Mouse (Mus musculus): Measurements from ENCODE around the gene Ubr3.

The Ubr3 gene

GRCm38 (mm10) chr2:69897039-69897617 lies at the start of gene Ubr3:
Gene Ubr3 (plus strand): TSS chr2:69897246.
- DNase-seq (ENCODE audit: low spot score in 2 of 2) = peak; percentile 97 to 98

GRCm38 (mm10) chr2:69849215-69849614 lies 47.8 kb upstream of the Ubr3 start:
- DNase-seq (ENCODE audit: low spot score in 2 of 2) = no peak

- DNase-seq (ENCODE audit: low spot score in 2 of 2) = peak in 1 of 2 experiments; percentile 19
Observed at GRCm38 (mm10) chr2:69851427-69852058, 45.5 kb upstream of the Ubr3 start.

DNA sequence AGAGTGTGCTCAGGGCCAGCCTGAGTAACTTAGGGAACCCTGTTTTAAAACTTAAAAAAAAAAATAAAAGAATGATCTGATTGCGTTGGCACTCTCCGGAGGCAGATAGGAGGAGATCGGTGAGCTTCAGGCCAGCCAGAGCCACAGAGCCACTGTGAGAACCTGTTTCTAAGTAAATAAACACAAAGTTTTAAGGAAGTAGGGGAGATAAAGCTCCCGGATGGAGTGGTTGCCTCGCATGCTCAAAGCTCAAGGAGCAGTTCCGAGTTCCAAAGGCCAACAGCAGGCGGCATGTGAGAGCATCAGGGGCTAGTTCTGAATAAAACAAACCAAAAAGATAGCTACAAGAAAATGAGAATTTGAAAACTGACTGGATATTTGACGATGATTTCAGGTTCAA lies 40.7 kb upstream of the Ubr3 start:
- no peak for DNase-seq (ENCODE audit: low spot score in 2 of 2)

GRCm38 (mm10) chr2:69857882-69858281 lies 39.2 kb upstream of the Ubr3 start:
- no peak for DNase-seq (ENCODE audit: low spot score in 2 of 2)

- peak; percentile 40 to 46 for DNase-seq (ENCODE audit: low spot score in 2 of 2)
Observed at GRCm38 (mm10) chr2:69860972-69861452, 36.0 kb upstream of the Ubr3 start.

GRCm38 (mm10) chr2:69861485-69862091 lies 35.5 kb upstream of the Ubr3 start, which contains the start of gene Ssb:
Gene Ssb (plus strand): TSS chr2:69861562.
- peak; percentile 93 for DNase-seq (ENCODE audit: low spot score in 2 of 2)

DNA sequence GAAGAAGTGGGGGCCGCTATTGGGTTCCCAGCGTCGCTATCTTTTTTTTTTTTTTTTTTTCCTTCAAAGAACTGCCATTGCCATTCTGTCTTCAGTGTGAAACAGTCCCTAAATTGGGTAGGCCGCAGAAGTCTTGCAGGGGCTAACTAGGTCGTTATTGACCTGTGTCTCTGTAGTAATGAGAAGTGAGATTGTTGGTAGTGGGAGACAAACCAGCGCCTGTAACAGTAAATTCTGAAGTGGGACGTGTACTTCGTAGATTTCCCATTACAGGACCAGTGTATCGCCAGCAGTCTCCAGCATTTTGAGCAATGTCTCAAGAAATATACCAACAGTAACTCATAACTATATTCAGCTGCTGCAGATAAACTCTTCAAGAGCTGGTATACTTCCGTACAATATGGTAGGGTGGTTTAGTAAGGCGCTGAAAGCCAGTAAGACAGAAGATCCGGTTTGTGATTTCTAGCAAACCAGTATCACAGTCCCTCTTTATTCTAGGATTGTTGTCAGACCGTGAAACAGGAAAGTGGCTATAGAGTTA lies 34.9 kb upstream of the Ubr3 start:
- no peak for DNase-seq (ENCODE audit: low spot score in 2 of 2)

- DNase-seq (ENCODE audit: low spot score in 2 of 2) = peak in 1 of 2 experiments; percentile 11
Observed at GRCm38 (mm10) chr2:69883990-69884391, 13.1 kb upstream of the Ubr3 start.

- no peak for DNase-seq (ENCODE audit: low spot score in 2 of 2)
Observed at GRCm38 (mm10) chr2:69884581-69884980, 12.5 kb upstream of the Ubr3 start.

DNA sequence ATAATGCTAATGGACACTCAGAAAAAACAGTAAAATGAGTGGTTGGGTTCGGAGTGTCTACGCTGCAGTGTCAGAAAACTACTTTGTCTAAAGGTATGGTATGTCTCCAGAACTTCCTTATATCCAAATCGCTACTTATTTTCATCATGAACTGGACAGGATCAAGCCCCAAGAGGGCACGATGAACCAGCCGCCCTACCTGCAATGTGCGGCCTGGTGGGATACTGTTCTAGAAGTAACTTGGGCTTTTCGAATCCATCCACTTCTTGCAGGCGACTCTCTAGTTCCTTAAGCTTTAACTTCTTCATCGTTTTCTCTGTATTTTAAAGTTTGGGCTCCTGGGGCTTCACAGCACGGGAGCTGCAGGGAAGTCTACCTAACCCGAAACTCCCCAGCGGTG lies 12.0 kb upstream of the Ubr3 start:
- DNase-seq (ENCODE audit: low spot score in 2 of 2) = no peak

DNA sequence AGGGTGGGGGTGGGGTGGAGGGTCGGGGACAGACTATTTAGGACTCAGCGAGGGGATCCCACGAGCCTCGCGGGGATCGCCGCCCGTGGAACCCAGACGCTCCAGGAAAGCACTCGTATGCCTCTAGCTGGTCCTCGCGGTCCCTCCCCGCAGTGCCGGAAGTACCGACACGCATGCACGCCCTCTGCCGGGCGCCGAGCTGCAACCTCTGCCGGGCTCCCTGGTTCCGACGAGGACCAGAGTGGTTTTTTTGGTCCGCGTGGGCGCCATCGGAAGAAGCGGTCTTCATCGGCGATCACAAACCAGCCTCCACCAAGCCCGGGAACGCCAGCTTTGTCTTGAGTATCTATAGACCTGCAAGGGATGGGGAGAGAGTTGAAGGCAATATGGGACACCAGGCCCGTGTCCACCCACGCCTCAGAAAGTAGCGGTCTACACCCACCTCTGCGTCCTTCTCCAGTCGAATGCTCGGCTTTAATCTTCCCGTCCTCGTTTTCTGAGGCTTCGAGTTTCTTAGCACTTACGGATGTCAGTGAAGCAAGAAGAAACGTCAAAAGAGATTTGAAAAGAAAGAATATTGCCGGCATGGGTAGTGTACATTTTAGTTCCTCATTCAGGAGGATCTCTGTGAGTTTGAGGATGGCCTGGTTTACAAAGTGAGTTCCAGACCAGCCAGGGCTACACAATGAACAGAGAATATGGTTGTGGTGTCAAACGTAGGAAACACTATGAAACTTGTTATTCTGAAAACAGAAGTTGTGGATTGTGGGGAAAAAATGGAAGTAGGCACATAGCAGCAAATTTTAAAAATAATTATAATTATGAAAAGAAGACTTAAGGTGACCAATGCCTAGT lies 11.4 kb upstream of the Ubr3 start, which contains the start of gene Mettl5:
Mettl5 (minus strand) TSS at position 165 of the 855 bp plus-strand sequence.
- DNase-seq (ENCODE audit: low spot score in 2 of 2) = peak; percentile 86 to 89

DNA sequence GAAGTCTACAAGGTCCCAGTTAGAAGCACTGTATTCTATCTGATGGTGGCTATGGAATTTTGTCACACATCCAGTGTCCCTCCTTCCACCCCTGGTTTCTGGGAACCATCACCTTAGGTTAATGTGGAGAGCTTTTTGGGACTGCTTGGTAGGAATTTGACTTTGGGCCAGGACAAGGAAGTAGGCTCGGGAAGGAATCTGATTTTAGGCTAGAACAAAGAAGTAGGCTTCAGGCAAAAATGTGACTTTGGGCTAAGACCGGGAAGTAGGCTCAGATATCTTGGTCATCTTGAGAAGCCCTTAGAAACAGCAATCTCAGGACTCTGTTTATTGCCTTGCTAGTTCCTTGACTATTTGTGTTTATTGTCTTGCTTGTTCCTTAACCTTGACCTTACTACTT lies 8.1 kb upstream of the Ubr3 start:
- no peak for DNase-seq (ENCODE audit: low spot score in 2 of 2)

- DNase-seq (ENCODE audit: low spot score in 2 of 2) = no peak
Observed at GRCm38 (mm10) chr2:69890843-69891242, 6.2 kb upstream of the Ubr3 start.

DNA sequence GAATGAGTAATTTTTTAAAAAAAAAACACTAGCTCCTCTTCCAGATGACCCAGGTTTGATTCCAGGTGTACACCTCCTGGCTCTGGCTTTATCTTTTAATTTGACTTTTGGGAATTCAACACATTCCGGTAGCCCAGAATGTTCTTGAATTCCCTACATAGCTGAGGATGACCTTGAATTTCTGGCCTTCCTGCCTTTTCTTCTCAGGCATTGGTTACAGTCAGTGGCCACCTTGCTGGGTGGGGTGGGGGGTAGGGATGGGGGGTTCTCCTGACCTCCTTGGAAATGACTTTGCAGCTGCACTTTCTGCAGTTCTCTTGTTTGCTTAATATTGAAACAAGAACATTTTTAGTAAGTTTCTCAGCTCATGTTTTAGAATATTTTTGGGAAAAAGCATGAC lies 3.9 kb upstream of the Ubr3 start:
- no peak for DNase-seq (ENCODE audit: low spot score in 2 of 2)

DNA sequence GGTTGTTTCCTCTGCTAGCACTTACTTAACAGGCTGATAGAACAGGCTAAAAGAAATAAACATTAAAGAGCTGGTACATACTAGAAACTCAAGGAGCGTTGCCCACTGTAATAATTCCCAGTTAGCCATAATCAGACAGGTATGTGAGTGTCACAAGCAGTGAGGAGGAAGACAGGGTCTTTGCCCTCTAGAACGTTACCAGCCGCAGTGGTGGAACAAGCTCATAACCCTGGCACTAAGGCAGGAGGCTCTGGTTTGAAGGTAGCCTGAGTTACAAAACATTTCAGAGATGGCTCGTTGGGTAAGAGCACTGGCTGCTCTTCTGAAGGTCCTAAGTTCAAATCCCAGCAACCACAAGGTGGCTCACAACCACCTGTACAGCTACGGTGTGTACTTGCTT lies 3.2 kb upstream of the Ubr3 start:
- DNase-seq (ENCODE audit: low spot score in 2 of 2) = no peak

DNA sequence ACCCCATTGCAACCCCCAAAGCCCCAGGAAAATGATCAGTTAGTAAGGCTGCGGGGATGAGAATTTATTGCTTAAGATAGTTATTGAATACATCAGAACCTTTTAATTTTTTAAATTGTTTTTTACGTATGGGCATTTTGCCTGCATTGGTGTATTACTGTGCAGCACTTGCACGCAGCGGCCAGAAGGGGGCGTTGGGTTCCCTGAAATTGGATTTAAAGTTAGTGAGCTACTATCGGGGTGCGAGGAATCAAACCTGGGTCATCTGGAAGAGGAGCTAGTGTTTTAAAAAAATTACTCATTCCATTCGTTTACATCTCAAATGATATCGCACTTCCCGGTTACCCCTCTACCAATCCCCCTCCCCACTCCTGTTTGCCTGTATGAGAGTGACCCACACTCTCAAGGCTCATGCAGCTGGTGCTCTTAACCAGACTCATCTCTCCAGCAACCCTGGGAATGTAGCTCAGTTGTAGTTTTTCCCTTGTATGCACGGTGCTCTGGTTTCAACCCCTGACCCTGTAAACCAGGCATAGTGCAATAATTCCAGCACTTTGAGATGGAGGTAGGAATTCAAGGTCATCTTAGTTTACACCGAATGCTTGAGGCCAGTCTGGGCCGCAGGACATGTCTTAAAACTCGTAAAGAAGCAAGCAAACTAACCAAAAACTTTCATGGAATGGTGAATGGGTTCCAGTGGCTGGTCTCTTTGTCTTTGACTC lies 1.4 kb upstream of the Ubr3 start:
- no peak for DNase-seq (ENCODE audit: low spot score in 2 of 2)

- no peak for DNase-seq (ENCODE audit: low spot score in 2 of 2)
Observed at GRCm38 (mm10) chr2:69896224-69896581, 843 bp upstream of the Ubr3 start.

- peak; percentile 64 to 70 for DNase-seq (ENCODE audit: low spot score in 2 of 2)
Observed at GRCm38 (mm10) chr2:69897618-69898575, 851 bp downstream of the Ubr3 start.

DNA sequence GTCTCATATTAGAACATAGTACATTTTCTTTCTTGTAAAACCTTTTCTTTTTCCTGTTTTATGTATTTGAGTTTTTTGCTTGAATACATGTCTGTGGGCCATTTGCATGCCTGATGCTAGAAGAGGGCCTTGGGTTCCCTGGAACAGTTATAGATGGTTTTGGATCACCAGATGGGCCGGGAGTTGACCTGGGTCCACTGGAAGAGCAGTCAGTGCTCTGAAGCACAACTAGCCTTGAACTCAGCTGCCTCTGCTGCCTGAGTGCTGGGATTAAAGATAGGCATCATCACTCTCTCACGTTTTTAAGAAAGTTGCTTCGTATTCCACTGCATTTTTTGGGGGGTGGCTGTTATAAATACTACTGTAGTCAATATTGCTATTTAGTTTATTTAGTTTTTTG lies 6.5 kb downstream of the Ubr3 start:
- DNase-seq (ENCODE audit: low spot score in 2 of 2) = no peak

Data from spleen, postnatal 36 days (tissue).